In genomic region chr2:13793969-13794363, GRCm38 (mm10) we compare ENCODE assay signal across 8 mouse cellular contexts. TPM values are rescaled to one million over a fixed set of nuclear protein-coding genes. Genes with fewer than 3 reads are reported as not detected.
DNase-seq lines count a peak whose midpoint lies in the region; ATAC-seq and TF ChIP-seq lines count a peak whose summit lies in the region.

Gene St8sia6 (minus strand): TSS chr2:13794064.

- H3K4me1 ChIP-seq in lung, adult 2 months (ENCODE audit: control insufficient read depth, insufficient read depth, low read length): no peaks in the 10 kb centered on the region
- no peaks in the 10 kb centered on the region for H3K4me1 ChIP-seq in embryonic facial prominence, embryonic 14.5 days (ENCODE audit: control insufficient read depth, insufficient read depth, low read length)
- no peaks in the 10 kb centered on the region for H3K4me1 ChIP-seq in intestine, embryonic 14.5 days (replicated peaks; ENCODE audit: control insufficient read depth, insufficient read depth, low read length)
- H3K4me1 ChIP-seq in neural tube, embryonic 12.5 days: peaks cover 10% of the 10 kb centered on the region; the same call in 1 of the 2 replicates

- peak within 1 kb of the TSS; percentile 27 for H3K4me3 ChIP-seq in lung, adult 2 months (replicated peaks; ENCODE audit: extremely low read depth, low read depth, low read length)
- H3K4me3 ChIP-seq in embryonic facial prominence, embryonic 14.5 days (ENCODE audit: low read depth, low read length): peak within 1 kb of the TSS; percentile 58
- peak within 1 kb of the TSS; percentile 55 for H3K4me3 ChIP-seq in intestine, embryonic 14.5 days (ENCODE audit: low read depth, low read length)
- peak within 1 kb of the TSS; percentile 54 for H3K4me3 ChIP-seq in neural tube, embryonic 12.5 days

- no peak for TF ChIP-seq POLR2A in lung, adult 2 months (IDR thresholded peaks at IDR 0.05; ENCODE audit: borderline replicate concordance, extremely low read depth, low read depth, low read length)

- H3K27me3 ChIP-seq in embryonic facial prominence, embryonic 14.5 days (replicated peaks; ENCODE audit: control insufficient read depth, insufficient read depth, low read length): peaks cover 43% of the 10 kb centered on the region
- peaks cover 49% of the 10 kb centered on the region for H3K27me3 ChIP-seq in intestine, embryonic 14.5 days (replicated peaks; ENCODE audit: control insufficient read depth, insufficient read depth, low read length)
- H3K27me3 ChIP-seq in neural tube, embryonic 12.5 days (replicated peaks): peaks cover 23% of the 10 kb centered on the region

- peak within 1 kb of the TSS; percentile 67 for H3K9ac ChIP-seq in embryonic facial prominence, embryonic 14.5 days (ENCODE audit: low read depth, low read length)
- H3K9ac ChIP-seq in intestine, embryonic 14.5 days (ENCODE audit: low read length): peak within 1 kb of the TSS; percentile 40
- peak within 1 kb of the TSS; percentile 56 for H3K9ac ChIP-seq in neural tube, embryonic 12.5 days

- H3K36me3 ChIP-seq in embryonic facial prominence, embryonic 14.5 days (ENCODE audit: control insufficient read depth, insufficient read depth, low read length): no peaks in the 10 kb centered on the region
- H3K36me3 ChIP-seq in intestine, embryonic 14.5 days (ENCODE audit: control insufficient read depth, insufficient read depth, low read length): no peaks in the 10 kb centered on the region
- H3K36me3 ChIP-seq in neural tube, embryonic 12.5 days: no peaks in the 10 kb centered on the region

- H3K9me3 ChIP-seq in embryonic facial prominence, embryonic 14.5 days (ENCODE audit: control insufficient read depth, low read length): no peaks in the 10 kb centered on the region
- no peaks in the 10 kb centered on the region for H3K9me3 ChIP-seq in intestine, embryonic 14.5 days (ENCODE audit: control insufficient read depth, low read length)
- H3K9me3 ChIP-seq in neural tube, embryonic 12.5 days: no peaks in the 10 kb centered on the region

- peak; percentile 7; the same call in 1 of the 2 replicates for ATAC-seq in embryonic facial prominence, embryonic 14.5 days (ENCODE audit: low read depth)
- no peak for ATAC-seq in intestine, embryonic 14.5 days (replicated peaks; ENCODE audit: low FRiP score, low TSS enrichment, low read depth)
- 0 out of 2 replicates have a peak, but pooled peaks have one; percentile 1 for ATAC-seq in neural tube, embryonic 12.5 days (ENCODE audit: low FRiP score, low read depth)

- no peak within 1 kb of the TSS for H3K27ac ChIP-seq in embryonic facial prominence, embryonic 14.5 days (replicated peaks; ENCODE audit: low read depth, low read length)
- no peak within 1 kb of the TSS for H3K27ac ChIP-seq in intestine, embryonic 14.5 days (ENCODE audit: low read depth)
- H3K27ac ChIP-seq in neural tube, embryonic 12.5 days: no peak within 1 kb of the TSS

- no peak for DNase-seq in lung, adult 2 months
- DNase-seq in lung, postnatal 36 days: no peak
- no peak for DNase-seq in embryonic facial prominence, embryonic 14.5 days (ENCODE audit: low spot score)
- no peak for DNase-seq in intestine, embryonic 14.5 days (ENCODE audit: low spot score)
- no peak for DNase-seq in right cerebral cortex, adult 2 months (ENCODE audit: low spot score in 2 of 2)
- no peak for DNase-seq in kidney, postnatal 4 days
- DNase-seq in gastrocnemius, adult 8-10 months (ENCODE audit: low spot score in 2 of 2): no peak

- WGBS in lung, adult 2 months: 53% methylated on average over 8 of the region's 8 CpGs
- 53% methylated on average over 8 of the region's 8 CpGs for WGBS in embryonic facial prominence, embryonic 14.5 days
- WGBS in intestine, embryonic 14.5 days: 54% methylated on average over 8 of the region's 8 CpGs
- WGBS in neural tube, embryonic 12.5 days: 52% methylated on average over 8 of the region's 8 CpGs

- no peak for TF ChIP-seq CTCF in lung, adult 2 months (IDR thresholded peaks at IDR 0.05; ENCODE audit: insufficient read depth, low read length)

- peak within 1 kb of the TSS; percentile 98 for H3K4me2 ChIP-seq in embryonic facial prominence, embryonic 14.5 days (ENCODE audit: low read depth, low read length)
- peak within 1 kb of the TSS; percentile 97 for H3K4me2 ChIP-seq in intestine, embryonic 14.5 days (ENCODE audit: low read length)
- H3K4me2 ChIP-seq in neural tube, embryonic 12.5 days (replicated peaks): peak within 1 kb of the TSS; percentile 97

RNA-seq across cellular contexts. Expression of gene St8sia6, which starts in this region (rescaled TPM):
- 0.53 and 0.75 TPM in 2 replicates for polyA plus RNA-seq in lung, adult 2 months (2012; rRNA removed)
- 1.8 and 2.7 TPM in 2 replicates for polyA plus RNA-seq in embryonic facial prominence, embryonic 14.5 days (2014; fragmentation: Nextera tagmentation; extraction: Ambion mirVana)
- polyA plus RNA-seq in intestine, embryonic 14.5 days (2014; fragmentation: Nextera tagmentation; extraction: Ambion mirVana): 0.67 and 0.72 TPM in 2 replicates
- polyA plus RNA-seq in neural tube, embryonic 12.5 days (2016; fragmentation: Nextera tagmentation; extraction: Ambion mirVana): 0.77 TPM in 2 replicates
- under 1 TPM; 0.36 to 0.90 (median 0.58) TPM for total RNA-seq in gastrocnemius, adult 8-10 months (2022)

Comparison
In these comparisons a context has a peak if more than half of its experiments do, and no peak if none do; other contexts are left out.
1. Peak in ATAC-seq, H3K4me3 ChIP-seq, H3K9ac ChIP-seq and H3K4me2 ChIP-seq in neural tube, embryonic 12.5 days; RNA of the gene not detected or under 1 TPM.